Mouse (Mus musculus) liver, embryonic 12.5 days (tissue): ENCODE results near the gene Gm9821. TPM values are rescaled to one million over a fixed set of nuclear protein-coding genes. Genes with fewer than 3 reads are reported as not detected.

Experiments
- ATAC-seq: fragments of 200-750 bp; cut with Nextera tagmentation; 2 replicates; pipeline ENCODE4 v1.8.0; 2017; ENCODE audit warnings: moderate number of reproducible peaks, mild to moderate bottlenecking, moderate library complexity
- H3K27ac ChIP-seq: fragments of 300-500 bp; sonication (generic); 2 replicates; pipeline ENCODE4 v1.5.1; 2016; ENCODE audit warnings: mild to moderate bottlenecking
- H3K27me3 ChIP-seq: fragments of 300-500 bp; sonication (generic); replicated peaks from 2 replicates; pipeline ENCODE4 v1.6.1; 2016; ENCODE audit warnings: mild to moderate bottlenecking, moderate library complexity
- H3K36me3 ChIP-seq: fragments of 300-500 bp; sonication (generic); 2 replicates; pipeline ENCODE4 v1.6.1; 2016; ENCODE audit warnings: mild to moderate bottlenecking, moderate library complexity
- H3K4me1 ChIP-seq: fragments of 300-500 bp; sonication (generic); 2 replicates; pipeline ENCODE4 v1.6.1; 2016
- H3K4me2 ChIP-seq: fragments of 300-500 bp; sonication (generic); 2 replicates; pipeline ENCODE4 v1.6.1; 2016; ENCODE audit warnings: mild to moderate bottlenecking, moderate library complexity
- H3K4me3 ChIP-seq: fragments of 300-500 bp; sonication (generic); 2 replicates; pipeline ENCODE4 v1.5.1; 2016; ENCODE audit warnings: mild to moderate bottlenecking, moderate library complexity
- H3K9ac ChIP-seq: fragments of 300-500 bp; sonication (generic); 2 replicates; pipeline ENCODE4 v1.6.1; 2016; ENCODE audit warnings: mild to moderate bottlenecking, moderate library complexity
- H3K9me3 ChIP-seq: fragments of 300-500 bp; sonication (generic); replicated peaks from 2 replicates; pipeline ENCODE4 v1.6.1; 2016; ENCODE audit warnings: mild to moderate bottlenecking, moderate library complexity
- WGBS: fragments of 180-500 bp; shearing (Covaris S2); methylation state at CpG from one replicate; pipeline ENCODE4 v1.1.7; 2016; ENCODE audit not compliant: insufficient replicate concordance; 5-methylcytosine and 5-hydroxymethylcytosine counted together
- polyA plus RNA-seq: library from polyadenylated mRNA; unstranded; fragments of >200 nt; fragmentation: Nextera tagmentation; extraction: Ambion mirVana; gene quantifications from 2 replicates; pipeline ENCODE4 v1.2.1, GENCODE M21; 2016

Gene Gm9821
- polyA plus RNA-seq, 1 experiment from 2014 or later, result 2.5 TPM

GRCm38 (mm10) chr2:91964610-91965204 is 19.2 kb downstream of the Gm9821 start:
- Histone ChIP-seq H3K4me1 (peaks cover 58% of the 10 kb centered on the region), H3K4me3 (peak overlapping the region; percentile 90), H3K4me2 (peak overlapping the region; percentile 98), H3K9me3 (no peaks in the 10 kb centered on the region), H3K27ac (peak overlapping the region; percentile 61), H3K27me3 (peaks cover 44% of the 10 kb centered on the region), H3K36me3 (peaks cover 11% of the 10 kb centered on the region), H3K9ac (no peak overlapping the region)
- ATAC-seq, result no peak
- WGBS, result 35% methylated on average over 3 of the region's 3 CpGs

DNA sequence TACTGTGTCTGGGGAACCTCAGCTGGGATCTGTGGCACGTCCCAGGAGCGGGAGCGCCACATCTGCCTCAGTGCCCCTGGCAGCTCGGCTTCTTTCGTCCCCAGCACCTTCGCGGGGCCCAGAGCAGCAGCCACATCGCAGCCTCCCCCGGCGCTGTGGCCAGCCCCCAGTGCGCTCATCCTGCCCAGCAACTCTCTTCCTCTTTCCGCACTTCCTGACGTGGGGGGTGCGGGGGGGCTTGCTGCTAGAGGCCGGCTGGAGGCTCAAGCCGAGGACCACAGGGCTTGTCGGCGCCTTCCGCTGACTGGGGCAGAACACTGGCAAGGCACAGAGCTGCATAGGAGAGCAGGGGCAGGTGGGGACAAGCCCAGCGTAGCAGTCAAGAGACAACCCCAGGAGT is 19.9 kb downstream of the Gm9821 start:
- Histone ChIP-seq H3K36me3 (peaks cover 3% of the 10 kb centered on the region), H3K4me1 (peaks cover 51% of the 10 kb centered on the region), H3K27ac (peak overlapping the region; percentile 61), H3K9me3 (no peaks in the 10 kb centered on the region), H3K9ac (peak overlapping the region; percentile 53), H3K4me2 (peak overlapping the region; percentile 98), H3K27me3 (peaks cover 52% of the 10 kb centered on the region), H3K4me3 (peak overlapping the region; percentile 90)
- 3% methylated on average over 20 of the region's 20 CpGs for WGBS
- ATAC-seq, result no peak

DNA sequence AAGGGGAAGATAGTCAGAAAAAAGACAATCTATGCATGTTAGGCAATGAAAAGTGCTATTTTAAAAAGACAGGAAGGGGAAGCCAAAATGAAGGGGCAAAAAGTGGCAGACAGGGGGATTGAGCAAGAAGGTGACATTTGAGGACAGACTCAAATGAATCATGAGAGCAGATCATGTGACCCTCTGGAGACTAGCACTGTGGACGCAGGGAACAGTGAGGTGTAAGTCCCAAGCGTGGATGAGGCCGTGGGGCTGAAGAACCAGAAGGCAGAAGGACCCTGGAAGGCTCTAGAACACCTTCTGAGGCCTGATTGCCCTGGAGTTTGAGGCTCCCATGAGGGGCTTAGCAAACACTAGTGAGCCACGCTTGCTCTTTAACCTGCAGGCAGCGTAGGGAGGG is 20.9 kb downstream of the Gm9821 start:
- Histone ChIP-seq H3K4me3 (no peak overlapping the region), H3K4me1 (peaks cover 44% of the 10 kb centered on the region), H3K27me3 (peaks cover 61% of the 10 kb centered on the region), H3K9me3 (no peaks in the 10 kb centered on the region), H3K9ac (no peak overlapping the region), H3K27ac (no peak overlapping the region), H3K4me2 (no peak overlapping the region), H3K36me3 (no peaks in the 10 kb centered on the region)
- ATAC-seq, result no peak
- WGBS, result 53% methylated on average over 5 of the region's 5 CpGs

DNA sequence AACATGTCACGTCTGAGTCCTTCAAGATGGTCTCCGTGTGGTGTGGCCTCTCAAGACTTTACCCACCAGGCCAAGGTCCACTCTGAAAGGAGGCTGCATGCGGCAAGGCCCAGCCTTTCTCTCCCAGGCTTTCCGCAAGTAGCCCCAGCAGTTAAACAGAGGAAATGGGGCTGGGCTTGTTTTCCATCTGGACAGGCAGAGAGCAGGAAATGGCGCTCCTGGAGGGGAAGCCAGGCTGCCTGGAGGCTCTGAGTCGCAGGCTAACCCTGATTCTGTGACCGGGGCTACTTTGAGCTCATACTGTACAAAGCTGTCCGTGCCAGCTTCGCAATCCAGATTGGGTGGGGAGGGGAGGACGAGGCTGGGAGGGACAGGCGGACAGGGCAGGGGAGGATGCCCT is 22.5 kb downstream of the Gm9821 start:
- peak overlapping the region; percentile 12; the same call in 1 of the 2 replicates for H3K27ac ChIP-seq
- no peak for ATAC-seq
- peaks cover 77% of the 10 kb centered on the region for H3K27me3 ChIP-seq
- 38% methylated on average over 11 of the region's 11 CpGs for WGBS
- H3K4me3 ChIP-seq, result no peak overlapping the region
- H3K9me3 ChIP-seq, result no peaks in the 10 kb centered on the region
- peaks cover 36% of the 10 kb centered on the region for H3K4me1 ChIP-seq
- no peaks in the 10 kb centered on the region for H3K36me3 ChIP-seq
- H3K9ac ChIP-seq, result no peak overlapping the region
- no peak overlapping the region for H3K4me2 ChIP-seq

DNA sequence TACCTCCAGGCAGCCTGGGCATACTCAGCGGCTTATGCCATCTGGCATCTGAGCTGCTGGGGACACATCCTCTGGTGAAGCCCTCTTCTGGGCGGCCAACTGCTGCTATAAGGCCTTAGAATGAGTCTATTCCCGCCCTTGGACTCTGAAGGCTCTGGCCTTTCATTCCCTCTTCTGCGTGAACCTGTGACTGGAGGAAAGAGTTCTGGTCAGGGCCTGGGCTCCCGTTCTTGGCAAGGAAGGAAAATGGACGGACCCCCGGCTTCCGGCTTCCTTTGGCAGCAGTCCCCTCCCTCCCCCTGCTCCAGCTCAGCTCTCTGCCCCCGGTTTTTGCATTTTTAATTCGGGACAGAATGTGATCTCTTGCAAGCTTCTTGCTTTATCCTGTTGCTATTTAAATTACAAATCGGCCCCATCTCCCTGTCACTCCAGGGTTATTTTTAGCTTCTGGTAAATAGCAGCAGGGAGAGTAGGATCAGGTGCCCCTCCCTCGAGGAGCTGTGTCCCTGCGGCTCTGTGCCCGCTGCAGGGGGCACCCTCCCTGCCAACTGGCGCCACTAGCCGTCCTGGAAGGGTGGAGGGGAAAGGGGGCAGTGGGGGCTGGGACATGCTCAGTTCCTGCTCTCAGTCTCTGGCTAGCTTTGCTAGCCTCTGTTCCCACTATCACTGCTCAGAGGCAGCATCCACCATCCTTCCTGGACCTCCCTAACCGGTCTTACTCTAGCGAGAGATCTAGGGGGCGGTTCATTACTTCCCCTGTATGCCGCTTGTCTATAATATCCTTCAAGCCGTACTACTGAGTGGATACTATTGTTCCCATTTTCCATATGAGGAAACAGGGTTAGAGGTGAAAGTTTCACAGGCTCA is 26.0 kb downstream of the Gm9821 start:
- Histone ChIP-seq H3K4me3 (no peak overlapping the region), H3K9ac (no peak overlapping the region), H3K36me3 (no peaks in the 10 kb centered on the region), H3K4me1 (peaks cover 28% of the 10 kb centered on the region), H3K4me2 (peak overlapping the region; percentile 27; the same call in 1 of the 2 replicates), H3K27me3 (peaks cover 94% of the 10 kb centered on the region), H3K27ac (peak overlapping the region; percentile 52), H3K9me3 (no peaks in the 10 kb centered on the region)
- WGBS, result 17% methylated on average over 21 of the region's 21 CpGs
- ATAC-seq, result 0 out of 2 replicates have a peak, but pooled peaks have one; percentile 19

DNA sequence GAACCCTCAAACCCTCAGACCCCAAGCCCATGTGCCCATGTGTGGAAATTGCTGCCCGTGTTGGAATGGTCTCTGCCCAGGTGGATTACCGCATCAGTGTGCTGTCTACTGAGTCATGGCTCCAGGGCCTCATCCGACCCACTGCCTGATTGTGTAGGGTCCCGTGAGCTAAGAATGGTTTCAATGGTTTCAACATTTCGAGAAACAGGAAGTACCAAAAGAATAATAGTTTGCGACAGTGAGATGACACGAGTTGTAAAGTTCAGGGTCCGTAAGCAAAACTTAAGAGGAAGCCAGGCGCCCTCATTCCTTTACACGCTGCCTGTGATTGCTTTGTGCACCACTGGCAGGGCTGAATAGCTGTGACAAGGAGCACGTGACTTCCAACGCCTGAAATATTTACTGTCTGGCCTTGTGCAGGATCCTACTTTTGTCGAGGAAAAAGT is 26.6 kb downstream of the Gm9821 start:
- 18% methylated on average over 13 of the region's 13 CpGs for WGBS
- H3K36me3 ChIP-seq, result no peaks in the 10 kb centered on the region
- H3K27ac ChIP-seq, result peak overlapping the region; percentile 52; the same call in 1 of the 2 replicates
- no peak overlapping the region for H3K9ac ChIP-seq
- peaks cover 94% of the 10 kb centered on the region for H3K27me3 ChIP-seq
- 0 out of 2 replicates have a peak, but pooled peaks have one; percentile 14 for ATAC-seq
- H3K4me2 ChIP-seq, result peak overlapping the region; percentile 27; the same call in 1 of the 2 replicates
- H3K9me3 ChIP-seq, result no peaks in the 10 kb centered on the region
- no peak overlapping the region for H3K4me3 ChIP-seq
- H3K4me1 ChIP-seq, result peaks cover 28% of the 10 kb centered on the region

GRCm38 (mm10) chr2:91973416-91974135 is 28.1 kb downstream of the Gm9821 start:
- no peak overlapping the region for H3K4me3 ChIP-seq
- H3K9me3 ChIP-seq, result no peaks in the 10 kb centered on the region
- WGBS, result 47% methylated on average over 7 of the region's 7 CpGs
- peaks cover 100% of the 10 kb centered on the region for H3K27me3 ChIP-seq
- H3K4me2 ChIP-seq, result no peak overlapping the region
- no peak for ATAC-seq
- peaks cover 34% of the 10 kb centered on the region for H3K4me1 ChIP-seq
- no peak overlapping the region for H3K9ac ChIP-seq
- H3K36me3 ChIP-seq, result no peaks in the 10 kb centered on the region
- H3K27ac ChIP-seq, result no peak overlapping the region

- WGBS, result 4% methylated on average over 79 of the region's 79 CpGs
- H3K36me3 ChIP-seq, result no peaks in the 10 kb centered on the region
- H3K27me3 ChIP-seq, result peaks cover 100% of the 10 kb centered on the region
Observed at GRCm38 (mm10) chr2:91975581-91976541, 30.4 kb downstream of the Gm9821 start, which contains the start of gene Dgkz. TSS of gene Dgkz (minus strand) at chr2:91975864.

DNA sequence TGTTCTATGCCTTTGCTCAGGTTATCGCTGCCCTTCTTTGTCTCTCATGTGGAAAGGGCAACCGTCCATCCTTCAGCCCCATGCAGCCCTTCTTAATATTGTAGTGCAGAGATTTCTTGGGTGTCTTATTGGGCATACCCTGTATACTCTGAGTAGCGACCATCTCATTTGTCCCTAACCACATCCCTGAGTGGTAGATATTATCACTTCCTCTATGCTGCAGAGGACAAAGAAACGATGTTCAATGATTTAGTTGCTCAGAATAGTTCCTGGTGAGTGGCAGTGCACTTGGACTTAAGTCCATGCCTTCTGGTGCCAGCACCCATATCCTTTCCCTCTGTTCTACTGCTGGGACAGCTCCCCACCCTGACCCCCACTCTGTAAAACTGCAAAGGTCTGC is 32.5 kb downstream of the Gm9821 start:
- no peaks in the 10 kb centered on the region for H3K36me3 ChIP-seq
- 35% methylated on average over 4 of the region's 4 CpGs for WGBS
- no peak overlapping the region for H3K4me3 ChIP-seq
- no peaks in the 10 kb centered on the region for H3K9me3 ChIP-seq
- ATAC-seq, result no peak
- no peak overlapping the region for H3K9ac ChIP-seq
- peaks cover 33% of the 10 kb centered on the region for H3K4me1 ChIP-seq
- no peak overlapping the region for H3K27ac ChIP-seq
- no peak overlapping the region for H3K4me2 ChIP-seq
- H3K27me3 ChIP-seq, result peaks cover 91% of the 10 kb centered on the region

More at GRCm38 (mm10) chr2:91975581-91976541, 30.4 kb downstream of the Gm9821 start, which contains the start of gene Dgkz:
- peak; percentile 28 for ATAC-seq
- H3K4me2 ChIP-seq, result peak within 1 kb of the TSS; percentile 61
- H3K4me3 ChIP-seq, result peak within 1 kb of the TSS; percentile 41
- H3K9ac ChIP-seq, result no peak within 1 kb of the TSS; the same call in 1 of the 2 replicates
- H3K9me3 ChIP-seq, result no peaks in the 10 kb centered on the region
- peaks cover 43% of the 10 kb centered on the region for H3K4me1 ChIP-seq
- H3K27ac ChIP-seq, result no peak within 1 kb of the TSS

- no peaks in the 10 kb centered on the region for H3K36me3 ChIP-seq
- ATAC-seq, result no peak
- WGBS, result 25% methylated on average over 2 of the region's 2 CpGs
- no peaks in the 10 kb centered on the region for H3K9me3 ChIP-seq
- no peak overlapping the region for H3K4me2 ChIP-seq
- peaks cover 88% of the 10 kb centered on the region for H3K27me3 ChIP-seq
- H3K27ac ChIP-seq, result no peak overlapping the region
- H3K4me1 ChIP-seq, result peaks cover 33% of the 10 kb centered on the region
- H3K4me3 ChIP-seq, result no peak overlapping the region
- no peak overlapping the region for H3K9ac ChIP-seq
Observed at GRCm38 (mm10) chr2:91978547-91978946, 33.0 kb downstream of the Gm9821 start.

- Histone ChIP-seq H3K4me2 (no peak overlapping the region), H3K27ac (no peak overlapping the region), H3K9me3 (no peaks in the 10 kb centered on the region), H3K36me3 (no peaks in the 10 kb centered on the region), H3K27me3 (peaks cover 71% of the 10 kb centered on the region), H3K9ac (no peak overlapping the region), H3K4me1 (peaks cover 46% of the 10 kb centered on the region), H3K4me3 (no peak overlapping the region)
- no peak for ATAC-seq
- WGBS, result 27% methylated on average over 4 of the region's 4 CpGs
Observed at GRCm38 (mm10) chr2:91980245-91980644, 34.7 kb downstream of the Gm9821 start.
